Mouse (Mus musculus) ES-Bruce4 (cell line): ENCODE results near the gene Pcyox1. TPM values are rescaled to one million over a fixed set of nuclear protein-coding genes. Genes with fewer than 3 reads are reported as not detected.
"Not testable (repeated sequence)": the region's sequence is repeated elsewhere in the genome, so short reads cannot be mapped to it uniquely, and the experiment has no call there.

Source experiments
- H3K27ac ChIP-seq: 2 replicates; pipeline ENCODE4 v1.5.1; 2012; ENCODE audit warnings: low read length, inconsistent platforms; ENCODE audit not compliant: insufficient read depth
- H3K27me3 ChIP-seq: 2 replicates; pipeline ENCODE4 v1.6.1; 2012; ENCODE audit warnings: mild to moderate bottlenecking, low read length, inconsistent platforms; ENCODE audit not compliant: control insufficient read depth, poor library complexity, insufficient read depth, severe bottlenecking
- H3K36me3 ChIP-seq: 2 replicates; pipeline ENCODE4 v1.6.1; 2012; ENCODE audit warnings: inconsistent platforms, mild to moderate bottlenecking, low read length, moderate library complexity; ENCODE audit not compliant: control insufficient read depth, poor library complexity, insufficient read depth, severe bottlenecking
- H3K4me1 ChIP-seq: one replicate; pipeline ENCODE4 v1.8.1; 2011; ENCODE audit warnings: low read length; ENCODE audit not compliant: control insufficient read depth, insufficient read depth
- H3K4me3 ChIP-seq: 2 replicates; pipeline ENCODE4 v1.5.1; 2011; ENCODE audit warnings: low read depth, mild to moderate bottlenecking, low read length
- H3K9ac ChIP-seq: 2 replicates; pipeline ENCODE4 v1.6.1; 2012; ENCODE audit warnings: low read depth, mild to moderate bottlenecking, inconsistent platforms; ENCODE audit not compliant: poor library complexity, severe bottlenecking
- H3K9me3 ChIP-seq: replicated peaks from 2 replicates; pipeline ENCODE4 v1.6.1; 2012; ENCODE audit warnings: mild to moderate bottlenecking, low read length, inconsistent platforms; ENCODE audit not compliant: control insufficient read depth, poor library complexity, insufficient read depth, severe bottlenecking
- CTCF ChIP-seq: IDR thresholded peaks from one replicate; pipeline ENCODE4 v1.8.1; 2011; ENCODE audit warnings: low read depth, low read length
- EP300 ChIP-seq: IDR thresholded peaks from 2 replicates; pipeline ENCODE4 v1.6.1; 2011; ENCODE audit warnings: low read depth, low read length; ENCODE audit not compliant: insufficient read depth
- POLR2A ChIP-seq: IDR thresholded peaks from one replicate; pipeline ENCODE4 v1.8.1; 2011; ENCODE audit warnings: low read length; ENCODE audit not compliant: insufficient read depth
- polyA plus RNA-seq: library from polyadenylated mRNA; stranded (reverse); fragments of >200 nt; gene quantifications from 2 replicates; pipeline ENCODE4 v1.2.4, GENCODE M21; 2011; ENCODE audit warnings: low read depth; ENCODE audit not compliant: missing spikeins, insufficient read depth, insufficient read length

The Pcyox1 gene
- polyA plus RNA-seq, 1 experiment: 50.1 TPM

- TF ChIP-seq CTCF (no peak), POLR2A (no peak)
- Histone ChIP-seq H3K9ac (no peak overlapping the region), H3K27me3 (no peaks in the 10 kb centered on the region), H3K36me3 (peaks cover 11% of the 10 kb centered on the region), H3K9me3 (no peaks in the 10 kb centered on the region), H3K27ac (no peak overlapping the region), H3K4me3 (no peak overlapping the region), H3K4me1 (no peaks in the 10 kb centered on the region)
Measured at GRCm38 (mm10) chr6:86384692-86385091, 12.3 kb downstream of the Pcyox1 start.

GRCm38 (mm10) chr6:86383370-86383769 lies 13.6 kb downstream of the Pcyox1 start:
- Histone ChIP-seq H3K4me1 (no peaks in the 10 kb centered on the region), H3K36me3 (peaks cover 16% of the 10 kb centered on the region), H3K9me3 (no peaks in the 10 kb centered on the region), H3K4me3 (no peak overlapping the region), H3K27ac (no peak overlapping the region), H3K27me3 (no peaks in the 10 kb centered on the region), H3K9ac (no peak overlapping the region)
- no peak for TF ChIP-seq EP300
- no peak for TF ChIP-seq CTCF
- TF ChIP-seq POLR2A: no peak

- no peaks in the 10 kb centered on the region for H3K9me3 ChIP-seq
- no peak overlapping the region for H3K4me3 ChIP-seq
- TF ChIP-seq CTCF: no peak
- no peak for TF ChIP-seq EP300
- no peak for TF ChIP-seq POLR2A
- H3K27ac ChIP-seq: no peak overlapping the region
- no peak overlapping the region for H3K9ac ChIP-seq
- no peaks in the 10 kb centered on the region for H3K4me1 ChIP-seq
- peaks cover 18% of the 10 kb centered on the region for H3K36me3 ChIP-seq
- no peaks in the 10 kb centered on the region for H3K27me3 ChIP-seq
Measured at GRCm38 (mm10) chr6:86382551-86382950, 14.4 kb downstream of the Pcyox1 start.

GRCm38 (mm10) chr6:86380112-86380511 lies 16.8 kb downstream of the Pcyox1 start:
- not testable (repeated sequence) for H3K9me3 ChIP-seq, H3K27ac ChIP-seq, H3K9ac ChIP-seq, H3K4me1 ChIP-seq, H3K4me3 ChIP-seq, H3K27me3 ChIP-seq
- H3K36me3 ChIP-seq: peaks cover 38% of the 10 kb centered on the region

- no peak overlapping the region for H3K27ac ChIP-seq
- no peaks in the 10 kb centered on the region for H3K4me1 ChIP-seq
- H3K9ac ChIP-seq: no peak overlapping the region
- peaks cover 47% of the 10 kb centered on the region for H3K36me3 ChIP-seq
- no peaks in the 10 kb centered on the region for H3K27me3 ChIP-seq
- H3K4me3 ChIP-seq: no peak overlapping the region
- H3K9me3 ChIP-seq: no peaks in the 10 kb centered on the region
- TF ChIP-seq CTCF: no peak
- TF ChIP-seq POLR2A: no peak
- no peak for TF ChIP-seq EP300
Measured at GRCm38 (mm10) chr6:86378341-86378740, 18.6 kb downstream of the Pcyox1 start.

- Histone ChIP-seq H3K27ac (no peak overlapping the region), H3K9me3 (no peaks in the 10 kb centered on the region), H3K36me3 (peaks cover 44% of the 10 kb centered on the region), H3K4me1 (no peaks in the 10 kb centered on the region), H3K9ac (no peak overlapping the region), H3K27me3 (no peaks in the 10 kb centered on the region), H3K4me3 (no peak overlapping the region)
- TF ChIP-seq POLR2A (no peak), CTCF (no peak), EP300 (no peak)
Measured at GRCm38 (mm10) chr6:86373556-86373955, 23.4 kb downstream of the Pcyox1 start.
